Comparison of ENCODE assay signal across 8 mouse cellular contexts in the genomic region with DNA sequence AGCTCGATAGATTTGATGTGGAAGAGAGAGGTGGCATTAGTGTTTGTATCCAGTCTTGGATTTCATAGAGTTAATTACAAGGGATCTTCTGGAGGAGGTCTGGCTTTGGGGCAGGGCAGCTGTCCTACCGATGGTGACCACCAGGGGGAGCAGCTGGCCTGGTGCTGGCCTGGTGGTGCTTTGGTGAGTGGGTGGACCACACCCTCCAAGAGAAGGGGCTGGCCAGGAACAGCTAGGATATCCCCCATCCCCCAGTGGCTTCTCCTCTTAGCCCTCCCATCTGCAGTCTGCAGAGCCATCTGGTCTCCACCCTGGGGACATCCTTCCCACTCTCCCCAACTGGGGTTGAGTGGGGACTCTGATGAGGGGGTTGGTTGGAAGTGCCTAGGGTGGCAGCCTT. TPM values are rescaled to one million over a fixed set of nuclear protein-coding genes. Genes with fewer than 3 reads are reported as not detected.
A peak's percentile ranks its signal among the peaks of the same experiment; 100 is the strongest.
DNase-seq lines count a peak whose midpoint lies in the region; ATAC-seq and TF ChIP-seq lines count a peak whose summit lies in the region.

Gene Lgi4 (plus strand): TSS at position 235 of the 400 bp plus-strand sequence.

- no peaks in the 10 kb centered on the region for H3K9me3 ChIP-seq in CH12.LX (replicated peaks; ENCODE audit: low read length)
- no peaks in the 10 kb centered on the region for H3K9me3 ChIP-seq in liver, embryonic 12.5 days (replicated peaks)
- H3K9me3 ChIP-seq in neural tube, embryonic 13.5 days = no peaks in the 10 kb centered on the region

- no peaks in the 10 kb centered on the region for H3K36me3 ChIP-seq in CH12.LX (replicated peaks in 1 of 2; ENCODE audit: control insufficient read depth in 1 of 2, insufficient read depth in 1 of 2, low read length in 1 of 2)
- H3K36me3 ChIP-seq in liver, embryonic 12.5 days = no peaks in the 10 kb centered on the region
- H3K36me3 ChIP-seq in neural tube, embryonic 13.5 days = no peaks in the 10 kb centered on the region

- H3K4me3 ChIP-seq in CH12.LX (replicated peaks in 1 of 3; ENCODE audit: low read depth in 2 of 3, low read length in 2 of 3, poor library complexity in 1 of 3) = no peak within 1 kb of the TSS
- no peak within 1 kb of the TSS for H3K4me3 ChIP-seq in liver, embryonic 12.5 days
- no peak within 1 kb of the TSS for H3K4me3 ChIP-seq in neural tube, embryonic 13.5 days

- ATAC-seq in liver, embryonic 12.5 days = 0 out of 2 replicates have a peak, but pooled peaks have one; percentile 10
- ATAC-seq in neural tube, embryonic 13.5 days (ENCODE audit: low read depth) = peak; percentile 59

- H3K4me1 ChIP-seq in CH12.LX (ENCODE audit: control insufficient read depth in 1 of 2, insufficient read depth in 2 of 2) = peaks cover 0 to 5% of the 10 kb centered on the region in 2 experiments; a peak in 2 of 4 replicates
- peaks cover 15% of the 10 kb centered on the region for H3K4me1 ChIP-seq in liver, embryonic 12.5 days
- peaks cover 14% of the 10 kb centered on the region for H3K4me1 ChIP-seq in neural tube, embryonic 13.5 days (replicated peaks)

- dilution Hi-C loops in CH12.LX (cut with MboI; ENCODE audit: extremely low pct_ligation_motif_present, extremely low pct_unique_long_range_greater_than_20kb, low sequenced_read_pairs) = no loop called here

- peak; percentile 72 for TF ChIP-seq RAD21 in CH12.LX (IDR thresholded peaks at IDR 0.05; ENCODE audit: low read depth, low read length)

- H3K79me2 ChIP-seq in CH12.LX (replicated peaks; ENCODE audit: control insufficient read depth, extremely low read depth, insufficient read depth, poor library complexity, severe bottlenecking) = no peaks in the 10 kb centered on the region

- no peak within 1 kb of the TSS for H3K4me2 ChIP-seq in CH12.LX (ENCODE audit: insufficient read depth, low read depth, poor library complexity, severe bottlenecking)
- no peak within 1 kb of the TSS for H3K4me2 ChIP-seq in liver, embryonic 12.5 days
- peak within 1 kb of the TSS; percentile 33 for H3K4me2 ChIP-seq in neural tube, embryonic 13.5 days

- WGBS in liver, embryonic 12.5 days (ENCODE audit: insufficient replicate concordance) = 0% methylated on average over 2 of the region's 2 CpGs
- 4% methylated on average over 2 of the region's 2 CpGs for WGBS in neural tube, embryonic 13.5 days

- peaks cover 39% of the 10 kb centered on the region for H3K27me3 ChIP-seq in CH12.LX (replicated peaks)
- H3K27me3 ChIP-seq in liver, embryonic 12.5 days (replicated peaks) = peaks cover 6% of the 10 kb centered on the region; the same call in 1 of the 2 replicates
- peaks cover 12% of the 10 kb centered on the region for H3K27me3 ChIP-seq in neural tube, embryonic 13.5 days

- in situ Hi-C loops in CH12.LX (cut with MboI; ENCODE audit: low pct_ligation_motif_present, low pct_unique_long_range_greater_than_20kb, low sequenced_read_pairs) = no loop called here

- H3K9ac ChIP-seq in CH12.LX (ENCODE audit: insufficient read depth, low read depth) = no peak within 1 kb of the TSS
- no peak within 1 kb of the TSS for H3K9ac ChIP-seq in liver, embryonic 12.5 days
- H3K9ac ChIP-seq in neural tube, embryonic 13.5 days = peak within 1 kb of the TSS; percentile 49

- no peak for TF ChIP-seq EP300 in CH12.LX (IDR thresholded peaks at IDR 0.05; ENCODE audit: low read length)

- peak; percentile 52 for DNase-seq in CH12.LX (ENCODE audit: extremely low read depth)
- peak; percentile 81 for DNase-seq in brain, adult 2 months (ENCODE audit: low read depth, low spot score)
- DNase-seq in fibroblast of lung, adult 2 months (ENCODE audit: low read depth) = peak; percentile 77
- DNase-seq in heart, postnatal 10 days = peak; percentile 93 to 95
- peak; percentile 75 to 81 for DNase-seq in kidney, postnatal 25 days
- peak; percentile 95 for DNase-seq in testis, postnatal 10 days (ENCODE audit: low spot score)

- no peak for TF ChIP-seq POLR2A in CH12.LX (IDR thresholded peaks at IDR 0.05; ENCODE audit: low read depth, low read length)

- intact Hi-C loops in heart, postnatal 10 days (cut with DNase I) = loop anchor here (1.0 to 5.0 kb wide), 3 partner anchors 19 to 118 kb away; no protein-coding TSS in a partner anchor

- peak; percentile 89 to 90 for TF ChIP-seq CTCF in CH12.LX (conservative IDR thresholded peaks at IDR 0.05 in 1 of 2, IDR thresholded peaks at IDR 0.05 in 1 of 2; ENCODE audit: low read depth in 2 of 2, low read length in 2 of 2)

- no peak within 1 kb of the TSS for H3K27ac ChIP-seq in CH12.LX (ENCODE audit: insufficient read depth, low read depth)
- H3K27ac ChIP-seq in liver, embryonic 12.5 days = no peak within 1 kb of the TSS
- peak within 1 kb of the TSS; percentile 56; the same call in 1 of the 2 replicates for H3K27ac ChIP-seq in neural tube, embryonic 13.5 days (replicated peaks)

TF ChIP-seq in CH12.LX, 34 proteins besides CTCF, POLR2A, EP300 and RAD21:
- no peak for TF ChIP-seq HCFC1 (IDR thresholded peaks at IDR 0.05; ENCODE audit: low read depth, low read length)
- TF ChIP-seq ZC3H11A (IDR thresholded peaks at IDR 0.05; ENCODE audit: low read depth, low read length) = peak; percentile 47
- TF ChIP-seq TBP (conservative IDR thresholded peaks at IDR 0.05; ENCODE audit: low read depth, low read length) = no peak
- peak; percentile 93 for TF ChIP-seq SMC3 (IDR thresholded peaks at IDR 0.05; ENCODE audit: low read depth, low read length)
- no peak for TF ChIP-seq UBTF (IDR thresholded peaks at IDR 0.05; ENCODE audit: low read depth, low read length)

RNA-seq across cellular contexts. Expression of gene Lgi4, which starts in this region (rescaled TPM):
- total RNA-seq in CH12.LX (2012; rRNA removed) (not detected in 2 replicates), CH12.LX (2014; rRNA removed) (not detected in 2 replicates)
- not detected in 2 replicates for polyA plus RNA-seq in CH12.LX (2012; ENCODE audit: insufficient read length, low read depth)
- 1 to 10 TPM; 3.0 to 4.3 TPM for total RNA-seq in heart, postnatal 10 days (2021)
- polyA plus RNA-seq in liver, embryonic 12.5 days (2016; fragmentation: Nextera tagmentation; extraction: Ambion mirVana) = 0.06 and 0.19 TPM in 2 replicates
- polyA plus RNA-seq in neural tube, embryonic 13.5 days (2015; fragmentation: Nextera tagmentation; extraction: Ambion mirVana) = 2.0 and 2.6 TPM in 2 replicates

Comparison
In these comparisons a context has a peak if more than half of its experiments do, and no peak if none do; other contexts are left out.
1. Peak in DNase-seq in CH12.LX; RNA of the gene not detected or under 1 TPM.
2. Peak in ATAC-seq in liver, embryonic 12.5 days; RNA of the gene not detected or under 1 TPM.